Mouse (Mus musculus) ovary, adult 2 months (tissue): ENCODE results near the gene Dzank1. TPM values are rescaled to one million over a fixed set of nuclear protein-coding genes. Genes with fewer than 3 reads are reported as not detected.

Experiments used
- polyA plus RNA-seq: library from polyadenylated mRNA; depleted of rRNA; stranded (reverse); fragments of >200 nt; gene quantifications from 2 replicates; pipeline ENCODE4 v1.2.3, GENCODE M21; 2012; rRNA removed

Dzank1 gene
- polyA plus RNA-seq = 1.7 and 1.8 TPM in 2 replicates

GRCm38 (mm10) chr2:144526981-144527820 lies at the start of gene Dzank1, which contains the start of gene Polr3f:
Dzank1 (minus strand) TSS chr2:144527414.
Polr3f (plus strand) TSS chr2:144527718.

DNA sequence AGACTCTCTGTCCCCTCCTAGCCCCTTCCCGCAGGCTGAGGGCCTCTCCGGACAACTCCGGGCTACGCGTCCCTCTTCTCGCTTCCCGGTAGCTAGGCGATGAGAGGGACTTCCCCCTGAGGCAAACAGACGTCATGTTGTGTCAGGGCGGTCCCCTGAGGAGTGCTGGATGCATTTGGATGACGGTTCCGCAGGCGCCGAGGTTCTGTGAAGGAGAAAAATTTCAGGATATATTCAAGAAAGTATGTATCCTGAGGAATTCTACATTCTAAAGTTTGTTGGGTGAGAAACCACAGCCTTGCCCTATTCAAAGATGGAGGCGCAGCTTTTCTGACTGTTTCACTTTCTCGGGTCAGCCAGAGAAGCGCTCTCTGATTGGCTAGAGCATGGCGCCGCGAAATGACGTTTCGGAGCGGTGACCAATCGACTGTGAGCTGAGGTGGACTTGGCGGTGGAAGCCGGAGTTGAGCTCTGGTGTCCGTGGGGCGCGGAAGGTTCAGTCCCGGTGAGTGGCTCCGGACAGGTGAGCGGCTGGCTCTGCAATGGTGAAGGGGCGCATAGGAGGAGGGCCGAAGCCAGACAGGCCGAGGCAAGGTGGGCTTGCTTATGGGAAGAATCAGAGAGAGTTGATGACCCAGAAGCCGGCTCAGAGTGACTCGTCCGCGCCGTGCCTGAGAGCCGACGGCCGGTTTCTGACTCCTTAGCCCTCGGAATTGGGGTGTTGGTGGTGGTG lies 28.8 kb upstream of the Dzank1 start, which contains the start of gene Sec23b:
TSS of gene Sec23b (plus strand) at position 410 of the 733 bp plus-strand sequence.

GRCm38 (mm10) chr2:144550529-144550928 lies 23.3 kb upstream of the Dzank1 start, which contains the start of gene Rbbp9:
Rbbp9 (minus strand) TSS chr2:144550869.

Other genes with a start within 250 kb of the Dzank1 start
- gene Ovol2, start 195.3 kb downstream of the Dzank1 start, polyA plus RNA-seq = 2.2 and 4.3 TPM in 2 replicates
- 29.9 and 33.3 TPM in 2 replicates for gene Kat14, start 158.4 kb downstream of the Dzank1 start, polyA plus RNA-seq
- gene Pet117, start 158.4 kb downstream of the Dzank1 start, polyA plus RNA-seq = not detected in 2 replicates
- 5.3 and 6.8 TPM in 2 replicates for gene Polr3f, start 304 bp upstream of the Dzank1 start, polyA plus RNA-seq
- 16.7 and 22.1 TPM in 2 replicates for gene Rbbp9, start 23.5 kb upstream of the Dzank1 start, polyA plus RNA-seq
- gene Sec23b, start 28.8 kb upstream of the Dzank1 start, polyA plus RNA-seq = 58.1 and 67.9 TPM in 2 replicates
- 1.8 and 2.9 TPM in 2 replicates for gene Smim26, start 66.6 kb upstream of the Dzank1 start, polyA plus RNA-seq
- 12.9 and 13.9 TPM in 2 replicates for gene Dtd1, start 72.5 kb upstream of the Dzank1 start, polyA plus RNA-seq